Mouse (Mus musculus) thymus, adult 18-20 months (tissue): ENCODE data around the gene Ndufa11.

Experiments
- DNase-seq, 2 experiments: peaks; one replicate each; pipeline ENCODE4 v3.0.0; 2022; ENCODE audit warnings: mixed read lengths in 2 of 2

The Ndufa11 gene

DNA sequence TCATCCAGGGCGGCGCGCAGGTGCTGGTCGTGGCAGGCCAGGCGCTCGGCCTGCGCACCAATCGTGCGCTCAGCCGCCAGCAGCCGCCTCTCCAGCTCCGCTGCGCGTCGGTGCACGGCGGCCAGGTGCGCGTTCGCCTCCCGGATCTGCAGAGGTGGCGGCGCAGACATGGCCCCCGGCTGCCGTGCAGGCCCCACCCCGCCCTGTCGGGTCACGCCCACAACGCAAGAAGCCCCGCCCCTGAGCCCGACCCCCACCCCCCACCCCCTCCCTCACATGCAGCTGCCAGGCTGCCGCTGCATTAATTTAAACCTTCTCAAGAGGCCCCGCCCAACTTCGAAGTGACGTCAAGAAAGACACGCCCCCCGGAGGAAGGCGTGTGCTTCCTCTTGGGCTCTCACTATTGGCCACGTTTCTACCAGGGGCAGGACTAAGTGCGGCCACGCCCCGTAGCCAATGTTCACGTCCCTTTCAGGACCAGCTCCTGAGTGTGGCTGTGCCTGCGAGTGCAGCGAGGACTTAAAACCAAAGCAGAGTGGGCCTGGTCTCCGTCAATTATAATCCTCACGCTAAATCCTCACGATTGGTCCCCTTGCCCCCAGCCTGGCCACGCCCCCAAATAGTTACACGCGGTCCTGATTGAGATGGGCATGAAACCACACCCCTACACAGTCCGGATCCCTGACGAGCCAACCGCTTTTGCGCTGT is 758 bp upstream of the Ndufa11 start:
- DNase-seq: peak; percentile 94 to 97

DNA sequence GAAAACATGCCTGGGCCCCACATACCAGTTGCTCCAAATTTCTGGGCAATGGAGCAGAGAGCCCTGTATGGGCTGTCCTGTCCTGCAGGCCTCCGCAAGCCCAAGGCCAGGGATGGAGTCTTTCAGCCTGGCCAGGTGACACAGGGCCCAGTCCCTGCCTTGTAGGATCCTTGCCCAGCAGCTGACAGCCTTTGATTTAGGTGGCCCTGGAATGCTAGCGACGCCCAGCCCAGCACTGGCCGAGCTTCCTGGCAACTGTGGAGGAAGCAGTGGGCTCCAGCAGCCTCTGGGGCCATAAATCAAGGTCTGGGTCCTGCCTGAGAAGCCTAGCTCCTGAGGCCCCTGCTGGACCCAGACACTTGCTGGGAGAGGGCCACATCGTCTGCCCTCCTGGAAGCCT is 4.9 kb downstream of the Ndufa11 start:
- DNase-seq: no peak

DNA sequence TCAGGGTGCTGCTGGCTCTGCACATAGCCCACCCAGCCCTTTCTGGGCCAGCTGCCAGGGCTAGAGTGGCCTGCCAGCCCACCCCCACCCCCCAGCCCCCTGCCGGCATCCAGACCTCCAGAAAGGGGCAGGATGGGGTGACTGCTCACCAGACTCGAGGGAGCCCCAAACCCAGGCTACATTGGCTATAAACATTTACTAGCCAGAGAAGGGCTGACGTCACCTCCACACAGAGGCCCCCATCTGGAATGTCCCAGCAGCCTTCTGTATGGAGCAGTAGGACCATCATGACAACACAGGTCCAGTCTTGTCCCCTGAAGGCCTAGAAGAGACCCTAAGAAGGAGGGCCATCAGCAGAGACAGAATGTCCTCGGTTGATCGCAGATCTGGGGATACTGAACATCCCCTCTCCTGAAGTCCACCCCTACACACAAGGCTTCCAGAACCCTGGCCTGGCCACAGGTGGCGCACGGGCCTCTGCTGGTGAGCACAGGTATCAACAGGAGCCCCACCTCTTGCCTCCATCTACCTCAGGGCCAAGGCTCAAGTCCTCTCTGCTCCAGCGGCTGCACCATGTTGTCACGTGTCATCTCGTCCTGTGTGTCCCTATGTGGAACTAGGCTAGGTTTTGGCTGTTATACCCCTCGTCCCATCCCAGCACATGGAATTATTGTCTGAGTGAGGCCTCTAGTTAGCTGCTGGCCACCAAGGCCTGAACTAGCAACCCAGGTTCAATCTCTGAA is 6.0 kb downstream of the Ndufa11 start:
- no peak for DNase-seq

DNA sequence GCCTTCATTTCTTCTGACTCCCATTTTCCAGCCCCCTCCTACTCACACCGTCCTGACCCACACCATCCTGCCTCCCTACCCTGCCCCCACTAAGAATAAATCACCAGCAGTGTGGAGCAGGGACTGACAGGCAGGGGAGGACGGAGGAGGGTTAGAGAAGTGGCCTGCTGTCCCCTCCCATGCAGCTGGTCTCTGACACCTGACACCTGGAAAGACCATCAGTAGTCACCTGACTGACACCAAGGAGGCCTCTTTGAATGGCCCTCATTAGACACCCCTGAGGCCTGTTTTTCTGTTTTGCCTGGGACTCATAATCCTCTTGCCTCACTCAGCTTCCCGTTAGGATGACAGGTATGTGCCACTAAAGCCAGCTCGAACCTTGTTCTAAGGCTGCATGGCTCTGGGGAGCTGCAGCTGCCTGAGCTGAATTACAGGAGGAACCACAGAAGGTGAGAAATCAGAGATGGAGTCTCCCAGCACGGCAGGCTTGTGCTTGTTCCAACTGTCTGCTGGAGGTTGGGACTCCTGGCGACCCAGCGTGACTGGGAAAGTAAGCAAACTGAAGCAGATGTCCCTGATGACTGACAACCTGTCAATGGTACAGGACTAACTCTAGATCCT is 9.6 kb downstream of the Ndufa11 start:
- DNase-seq: no peak

DNA sequence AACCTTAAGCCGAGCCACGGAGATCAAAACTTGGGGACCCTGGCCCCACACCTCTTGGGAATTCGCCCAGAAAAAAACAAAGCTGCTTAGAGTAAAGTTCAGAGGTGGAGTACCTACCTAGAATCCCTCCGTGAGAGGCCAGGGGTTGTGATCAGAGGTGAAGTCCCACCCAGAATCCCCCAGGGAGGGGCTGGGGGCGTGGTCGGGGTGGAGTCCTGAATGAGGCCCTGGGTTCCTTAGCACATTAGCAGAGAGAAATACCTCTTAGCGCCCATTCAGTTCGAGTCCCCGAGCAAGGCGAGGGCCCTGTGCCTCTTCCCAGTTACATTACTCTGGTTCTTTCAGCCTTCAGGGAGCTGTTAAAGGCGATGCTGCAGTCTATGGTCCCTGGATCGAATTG is 10.1 kb downstream of the Ndufa11 start:
- no peak for DNase-seq

DNA sequence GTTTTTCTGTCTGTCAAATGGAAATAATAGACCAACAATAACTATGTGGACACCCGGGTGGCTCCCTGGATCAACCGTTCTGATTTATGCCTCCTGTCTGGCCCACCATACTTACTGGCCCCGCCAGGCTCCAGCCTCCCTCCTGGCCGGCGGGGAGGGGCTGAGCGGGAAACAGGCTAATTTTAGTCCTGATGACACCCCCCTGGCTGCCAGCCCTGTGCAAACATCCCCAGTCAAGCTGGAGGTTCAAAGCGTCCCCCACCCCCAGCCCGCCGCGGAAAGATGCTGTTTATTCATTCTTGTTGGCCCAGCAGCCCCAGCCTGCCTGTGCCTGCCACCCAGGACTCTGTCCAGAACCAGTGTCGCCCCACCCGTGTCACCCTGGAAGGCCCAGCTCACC is 10.6 kb downstream of the Ndufa11 start:
- DNase-seq: no peak

DNA sequence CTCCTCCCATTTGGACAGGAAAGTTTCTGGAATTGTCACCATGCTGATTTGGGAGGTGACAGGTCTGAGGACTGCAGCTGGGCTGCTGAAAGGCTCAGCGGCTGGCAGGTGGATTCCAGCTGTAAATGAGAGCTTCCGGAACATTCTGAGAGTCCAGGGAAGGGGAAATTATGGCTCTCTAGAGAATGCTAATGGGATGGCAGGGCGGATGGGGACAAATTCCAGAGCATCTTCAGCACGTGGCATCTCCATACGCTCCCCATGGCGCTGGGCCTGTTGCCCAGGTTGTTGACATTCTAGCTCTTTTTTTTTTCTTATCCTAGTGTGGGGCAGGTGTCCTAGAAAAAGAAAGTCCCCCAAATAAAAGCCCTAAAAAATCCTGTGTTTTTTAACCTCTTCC is 11.6 kb downstream of the Ndufa11 start:
- DNase-seq: no peak

DNA sequence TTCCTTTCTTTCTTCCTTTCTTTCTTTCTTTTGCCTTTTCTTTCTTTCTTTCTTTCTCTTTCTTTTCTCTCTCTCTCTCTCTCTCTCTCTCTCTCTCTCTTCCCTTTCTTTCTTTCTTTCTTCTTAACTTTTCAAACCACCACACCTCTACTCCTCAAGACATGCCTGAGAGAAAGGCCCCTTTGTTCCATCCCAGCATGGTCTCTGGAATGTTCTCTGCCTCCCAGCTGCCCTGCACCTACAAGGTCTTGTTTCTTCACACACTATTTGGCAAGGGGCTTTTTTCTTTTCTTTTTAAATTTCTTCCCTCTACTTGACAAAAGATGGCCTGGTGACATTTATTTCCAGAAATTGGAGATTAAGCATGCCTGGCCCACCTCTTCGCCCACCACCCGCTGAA is 12.1 kb downstream of the Ndufa11 start:
- DNase-seq: no peak

DNA sequence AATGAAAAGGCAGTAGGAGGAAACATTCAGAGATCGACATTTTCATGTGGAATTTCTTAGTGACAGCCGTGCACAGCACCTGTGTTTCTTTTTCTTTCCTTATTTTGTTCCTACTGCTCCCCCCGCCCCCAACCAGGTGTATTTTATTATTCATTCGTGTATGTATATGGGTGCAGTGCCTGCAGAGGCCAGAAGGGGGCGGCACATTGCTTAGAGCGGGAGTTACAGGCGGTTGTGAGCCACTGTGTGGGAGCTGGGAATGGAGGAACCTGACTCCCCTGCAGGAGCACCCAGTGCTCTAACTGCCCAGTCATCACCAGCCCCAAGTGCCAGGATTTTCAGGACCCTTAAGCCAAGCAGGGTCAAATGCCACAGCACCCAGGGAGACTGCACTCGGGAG is 19.0 kb downstream of the Ndufa11 start:
- no peak for DNase-seq

DNA sequence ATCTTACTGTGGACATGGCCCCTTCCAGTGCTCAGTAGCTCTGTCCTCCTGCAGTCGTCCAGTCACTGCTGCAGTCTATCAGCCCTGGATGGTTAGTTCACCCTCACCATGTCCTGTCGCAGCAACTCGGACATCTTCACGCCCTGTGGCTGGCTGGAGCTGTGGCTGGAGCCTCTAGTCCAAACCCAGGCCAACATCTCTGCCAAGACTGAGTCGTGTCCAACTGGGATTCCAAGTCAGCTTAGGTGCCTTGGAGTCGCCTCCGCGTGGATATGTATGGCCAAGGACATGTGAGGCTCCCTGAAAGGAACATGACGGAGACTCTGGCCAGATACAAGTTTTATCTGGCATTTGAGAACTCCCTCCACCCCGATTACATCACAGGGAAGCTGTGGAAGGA is 20.7 kb downstream of the Ndufa11 start:
- no peak for DNase-seq

DNA sequence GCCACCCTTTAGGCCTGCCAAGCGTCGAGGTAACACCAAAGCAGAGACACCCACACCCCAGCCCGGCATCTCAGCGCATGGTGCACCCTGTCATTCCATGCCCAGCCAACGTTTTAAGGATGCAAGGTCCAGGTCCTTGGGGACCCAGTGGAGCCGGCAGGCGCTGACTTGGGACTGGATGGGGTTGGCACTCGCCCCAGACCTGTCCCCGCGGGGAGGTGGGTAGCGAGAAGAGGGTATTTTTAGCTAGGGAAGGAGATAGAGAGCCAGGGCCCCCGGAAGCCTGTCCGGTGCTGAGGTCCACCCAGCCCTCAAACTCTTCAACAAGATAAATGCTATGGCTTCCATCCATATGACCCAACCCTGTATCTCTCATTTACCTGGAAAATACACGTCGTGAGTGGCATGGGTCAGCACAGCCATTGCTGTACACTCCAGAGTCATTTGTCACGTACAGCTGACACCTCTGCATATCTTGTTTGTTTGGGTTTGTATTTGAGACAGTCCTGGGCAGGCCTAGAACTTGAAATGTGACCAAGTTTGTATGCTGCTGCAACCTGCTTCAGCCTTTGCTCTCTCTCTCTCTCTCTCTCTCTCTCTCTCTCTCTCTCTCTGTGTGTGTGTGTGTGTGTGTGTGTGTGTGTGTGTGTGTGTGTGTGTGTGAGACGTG is 22.7 kb downstream of the Ndufa11 start:
- DNase-seq: no peak

DNA sequence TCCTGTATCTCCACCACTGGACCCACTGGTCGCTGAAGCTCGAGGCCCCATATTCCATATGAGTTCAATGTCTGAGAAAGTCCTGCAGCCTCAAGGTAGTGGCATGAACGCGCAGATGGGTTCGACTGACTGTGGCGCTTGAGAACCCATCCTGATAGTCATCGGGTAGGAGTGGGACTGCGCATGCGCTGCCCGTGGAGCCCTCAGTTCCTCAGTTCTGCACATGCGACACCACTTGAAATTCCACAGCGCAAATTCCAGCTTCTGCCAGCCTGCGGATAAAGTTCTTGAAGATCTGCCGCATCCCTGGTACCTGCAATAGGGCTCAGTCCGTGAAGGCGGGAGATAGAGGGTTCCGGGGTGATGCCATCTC is 23.2 kb downstream of the Ndufa11 start:
- no peak for DNase-seq

DNA sequence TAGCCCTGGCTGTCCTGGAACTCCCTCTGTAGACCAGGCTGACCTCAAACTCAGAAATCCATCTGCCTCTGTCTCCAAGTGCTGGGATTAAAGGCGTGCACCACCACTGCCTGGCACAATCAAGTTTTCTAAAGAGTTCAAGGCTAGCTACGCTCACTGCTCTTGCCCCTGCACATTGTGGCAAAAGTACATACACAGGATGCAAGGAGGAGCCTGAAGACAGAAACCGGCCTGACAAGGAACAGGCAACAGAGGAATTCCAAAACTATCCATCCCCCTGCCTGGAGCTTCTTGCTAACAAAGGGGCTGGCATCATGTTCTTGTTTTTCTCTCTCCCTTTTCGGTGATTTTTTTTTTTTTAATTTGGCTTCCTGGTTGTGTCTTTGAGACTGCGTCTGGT is 26.6 kb downstream of the Ndufa11 start:
- DNase-seq: no peak

DNA sequence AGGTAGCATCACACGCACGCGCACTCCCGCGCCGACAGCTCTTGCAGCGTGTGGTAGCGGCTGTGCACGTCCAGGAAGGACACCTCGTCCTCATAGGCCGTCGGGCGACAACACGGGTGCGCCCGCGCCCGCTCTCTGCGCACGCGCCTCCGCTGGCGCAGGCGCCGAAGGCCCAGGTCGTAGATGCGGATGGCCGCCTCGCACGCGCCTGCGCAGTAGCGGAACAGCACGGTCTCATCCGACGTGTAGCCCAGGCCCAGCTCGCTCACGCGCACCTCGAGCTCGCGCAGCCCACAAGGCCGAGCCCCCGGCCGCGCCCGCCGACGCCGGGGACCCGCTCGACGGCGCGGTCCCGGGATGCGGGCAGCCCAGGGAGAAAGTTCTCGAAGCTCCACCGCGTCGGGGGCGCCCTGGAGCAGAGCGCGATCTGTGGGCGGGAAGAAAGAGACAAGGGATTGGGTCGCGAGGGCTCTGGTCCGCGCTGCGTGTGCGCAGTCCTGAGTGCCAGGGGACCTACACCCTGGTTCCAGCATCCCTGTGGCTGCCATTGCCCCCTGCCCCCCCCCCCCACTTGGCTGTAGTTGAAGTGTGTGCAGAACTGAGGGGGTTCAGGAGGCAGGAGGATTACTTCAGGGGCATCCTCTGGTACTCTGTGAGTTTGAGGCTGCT is 34.0 kb downstream of the Ndufa11 start:
- no peak for DNase-seq

DNA sequence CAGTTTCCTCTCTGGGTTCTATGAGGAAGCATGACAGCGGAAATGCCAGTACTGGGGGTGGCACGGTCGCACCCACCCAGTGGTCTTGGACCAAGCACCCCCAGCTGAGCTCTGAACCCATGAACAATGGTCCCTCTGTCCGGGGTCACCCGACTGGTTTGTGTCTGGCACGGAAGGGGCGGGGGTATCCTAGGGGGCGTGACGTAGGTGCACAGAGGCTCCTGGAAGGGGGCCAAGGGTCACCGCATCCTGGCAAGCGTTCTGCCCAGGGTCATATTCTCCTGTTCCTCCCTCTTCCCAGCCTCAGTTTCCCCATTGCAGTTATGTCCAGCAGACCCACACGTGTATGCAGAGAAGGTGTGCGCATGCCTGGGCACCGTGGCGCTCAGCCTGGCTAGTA is 35.9 kb downstream of the Ndufa11 start:
- no peak for DNase-seq

DNA sequence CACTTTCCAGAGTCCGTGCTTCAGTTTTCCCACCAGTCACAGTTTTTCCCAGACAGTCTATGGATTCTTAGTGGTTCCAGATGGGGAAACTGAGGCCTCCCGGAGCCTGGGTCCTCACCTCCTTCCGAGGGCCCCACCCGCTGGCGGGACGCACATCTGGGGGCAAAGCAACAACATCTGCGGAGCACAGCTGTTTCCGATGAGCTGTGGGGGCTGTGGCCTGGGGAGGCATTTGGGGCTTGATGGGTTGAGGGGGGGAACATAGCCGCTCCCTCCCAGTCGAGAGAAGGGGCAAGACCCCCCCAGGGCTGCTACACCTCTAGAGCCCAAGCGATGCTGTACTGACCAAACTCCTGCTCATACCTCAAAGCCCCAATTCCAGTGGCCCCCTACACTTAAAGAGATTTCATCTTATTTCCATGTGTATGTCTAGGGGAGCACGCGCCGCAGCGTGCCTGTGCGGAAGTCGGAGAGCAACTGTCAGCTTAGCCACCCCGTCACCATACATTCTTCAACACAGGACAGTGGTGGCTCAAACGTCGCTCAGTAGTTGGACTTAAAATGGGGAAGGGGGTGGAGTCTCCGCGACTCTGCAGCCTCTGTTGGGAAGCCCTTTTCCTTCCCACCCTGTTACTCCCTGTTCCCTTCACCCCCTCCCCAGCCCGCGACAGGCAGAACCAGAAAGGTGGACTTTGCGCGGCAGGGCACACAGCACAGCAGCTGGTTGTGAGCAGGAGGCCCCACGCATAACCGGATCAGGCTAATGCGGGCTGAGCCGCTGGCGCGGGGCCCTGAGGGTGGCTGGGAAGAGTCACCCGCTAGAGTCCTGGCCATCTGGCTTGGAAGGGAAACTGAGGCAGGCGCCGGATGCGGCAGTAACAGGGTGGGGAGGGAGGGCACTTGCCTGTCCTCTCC is 37.0 kb downstream of the Ndufa11 start:
- DNase-seq: no peak

DNA sequence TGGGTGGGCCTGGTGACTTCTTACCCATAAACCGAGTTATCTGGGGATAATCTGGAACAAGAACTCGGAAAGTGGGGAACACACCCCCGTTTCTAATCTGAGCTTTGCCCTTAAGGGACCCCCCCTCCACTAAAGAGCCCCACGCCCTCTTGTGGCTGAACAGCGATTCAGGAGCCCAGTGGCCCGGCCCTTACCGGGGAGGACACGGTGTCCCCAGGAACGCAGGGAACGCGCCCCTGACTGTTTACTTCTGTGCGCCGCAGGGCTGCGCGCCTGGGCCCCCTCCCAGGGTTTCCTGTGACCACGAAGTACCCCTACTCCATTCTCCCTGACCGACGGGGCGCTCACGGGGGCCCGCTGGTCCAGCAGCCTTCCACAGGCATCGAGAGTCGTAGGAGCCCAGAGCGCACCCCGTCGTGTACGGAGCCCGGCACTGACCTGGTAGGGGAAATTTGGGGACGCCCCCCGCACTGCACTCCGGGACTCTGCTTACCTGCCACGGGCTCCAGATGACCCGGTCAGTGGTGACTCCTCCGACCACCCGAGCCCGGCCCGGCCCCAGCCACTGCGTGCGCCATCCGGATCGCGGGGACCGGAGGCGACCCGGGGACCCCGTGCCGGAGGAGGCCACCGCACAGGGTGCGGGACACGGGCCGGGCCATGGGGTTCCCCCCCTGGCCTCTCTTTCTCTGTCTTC is 39.3 kb downstream of the Ndufa11 start:
- no peak for DNase-seq

DNA sequence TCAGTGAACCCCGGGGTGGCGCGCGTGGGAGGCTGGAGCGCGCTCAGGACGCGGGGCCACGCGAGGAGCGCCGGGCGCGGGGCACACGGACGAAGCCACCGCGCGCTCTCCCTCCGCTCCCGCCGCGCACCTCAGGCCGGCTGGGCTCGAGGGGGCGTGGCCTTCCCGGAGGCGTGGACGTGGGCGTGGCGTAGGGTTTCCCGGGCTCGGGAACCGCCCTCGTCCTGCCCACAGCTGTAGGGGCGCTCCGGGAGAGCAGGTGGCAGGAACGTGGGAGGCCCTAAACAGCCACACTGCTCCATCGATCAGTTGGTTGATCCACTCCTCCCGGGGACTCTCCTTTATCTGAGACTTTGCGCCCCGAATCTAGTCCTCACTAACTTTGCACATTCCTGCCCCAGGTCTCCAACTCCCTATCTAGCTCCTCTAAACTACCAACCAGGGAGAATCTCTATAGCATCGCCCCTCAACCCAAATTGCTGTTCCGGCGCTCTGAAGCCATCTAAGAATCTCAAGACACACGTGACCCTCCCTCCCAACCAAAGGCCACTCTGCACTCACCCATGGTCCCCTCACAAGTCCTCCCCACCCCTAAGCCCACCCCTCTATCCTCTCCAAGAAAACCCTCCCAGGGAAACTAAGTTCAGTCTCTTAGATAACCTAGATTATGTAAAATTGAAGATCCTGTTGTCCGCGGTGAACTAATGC is 40.0 kb downstream of the Ndufa11 start, which contains the start of gene Nrtn:
TSS of gene Nrtn (minus strand) at position 115 of the 708 bp plus-strand sequence.
- peak; percentile 64 to 71 for DNase-seq

DNA sequence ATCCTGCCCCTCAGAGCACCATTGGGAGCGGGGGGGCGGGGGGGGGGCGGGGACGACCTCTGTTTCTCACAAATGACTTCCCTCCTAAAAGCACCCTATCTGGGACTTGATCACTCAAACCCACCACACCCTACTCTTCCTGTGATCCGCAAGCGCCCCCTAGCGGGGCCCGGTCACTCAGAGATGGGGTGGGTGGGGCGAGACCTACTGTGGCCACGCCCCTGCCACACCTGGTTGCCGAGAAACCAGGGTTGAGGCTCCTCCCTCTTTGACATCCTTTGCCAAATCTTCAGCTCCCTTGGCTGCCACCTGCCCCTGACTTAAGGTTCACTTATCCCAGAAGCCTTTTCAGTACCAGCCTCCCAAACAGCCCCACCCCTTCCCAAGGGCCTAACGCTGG is 40.6 kb downstream of the Ndufa11 start:
- peak; percentile 52 to 76 for DNase-seq

DNA sequence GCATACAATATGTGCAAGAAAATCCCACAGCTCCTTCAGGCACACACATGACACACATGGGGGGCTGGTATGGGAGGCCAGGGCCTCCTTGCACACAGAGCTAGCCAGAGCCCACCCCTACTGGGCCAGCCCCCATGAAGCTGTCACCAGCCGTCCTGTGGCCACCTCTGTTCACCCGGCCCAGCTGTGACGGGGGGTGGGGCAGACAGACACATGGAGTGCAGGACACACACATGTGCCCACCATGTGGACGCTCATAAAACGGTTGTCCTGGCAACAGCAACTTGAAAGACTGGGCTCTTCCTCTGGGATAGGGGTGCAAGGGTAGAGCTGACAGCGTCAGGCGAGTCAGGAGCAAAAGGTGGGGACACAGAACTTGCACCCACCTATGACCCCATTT is 41.7 kb downstream of the Ndufa11 start:
- no peak for DNase-seq

DNA sequence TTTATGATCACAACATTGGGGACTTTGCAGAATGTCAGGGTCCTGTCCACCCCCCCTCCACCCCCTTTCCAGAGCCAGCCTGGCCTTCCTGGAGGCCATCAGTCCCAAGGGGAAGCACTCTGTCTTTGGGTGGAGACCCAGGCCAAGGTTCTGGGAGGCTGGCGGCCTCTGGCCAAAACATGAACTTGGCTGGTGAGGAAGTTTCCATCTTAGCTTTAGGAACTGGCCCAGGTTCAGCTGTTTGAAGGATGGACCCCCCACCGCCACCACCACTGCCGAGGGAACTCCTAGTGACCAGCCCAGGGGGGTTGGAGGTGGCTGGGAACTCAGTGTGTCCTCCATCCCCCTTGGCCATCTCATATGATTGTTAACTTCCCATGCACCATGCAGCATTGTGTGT is 43.5 kb downstream of the Ndufa11 start:
- no peak for DNase-seq
